ENCODE assay signal across 8 mouse cellular contexts in genomic region chr11:120825289-120825863, GRCm38 (mm10). TPM values are rescaled to one million over a fixed set of nuclear protein-coding genes. Genes with fewer than 3 reads are reported as not detected.
DNase-seq lines count a peak whose midpoint lies in the region.

No protein-coding gene starts in this region.

- peak overlapping the region; percentile 32 for H3K27ac ChIP-seq in macrophage

- peak; percentile 22 to 35 for DNase-seq in kidney, postnatal 4 days
- DNase-seq in kidney, adult 18-20 months = no peak
- peak; percentile 56 to 65 for DNase-seq in cerebellum, postnatal 14 days
- peak; percentile 26 to 39 for DNase-seq in heart, postnatal 10 days
- no peak for DNase-seq in right cerebral cortex, postnatal 14 days
- no peak for DNase-seq in gastrocnemius, adult 8-10 months (ENCODE audit: low spot score in 2 of 2)
- DNase-seq in right cerebral cortex, postnatal 36 days (ENCODE audit: low spot score in 2 of 2) = no peak

- 71% methylated on average over 4 of the region's 4 CpGs for WGBS in macrophage (ENCODE audit: missing documents)

- intact Hi-C loops in heart, postnatal 10 days (cut with DNase I) = no loop called here

- H3K36me3 ChIP-seq in macrophage (ENCODE audit: inconsistent target) = no peaks in the 10 kb centered on the region; the same call in 1 of the 2 replicates

- peak overlapping the region; percentile 20; the same call in 1 of the 2 replicates for H3K4me3 ChIP-seq in macrophage (ENCODE audit: inconsistent target)

- H3K79me2 ChIP-seq in macrophage (ENCODE audit: inconsistent target) = peaks cover 31% of the 10 kb centered on the region

RNA-seq across cellular contexts. Expression of gene Fasn, which starts 1.0 kb away (rescaled TPM):
- total RNA-seq in heart, postnatal 10 days (2021) = 10 to 100 TPM; 27.4 to 33.8 TPM
- 10 to 100 TPM; 11.8 to 59.6 (median 33.3) TPM for total RNA-seq in macrophage (2018; cell fraction: chromatin; rRNA removed)
- total RNA-seq in macrophage (2018; cell fraction: cytosol; rRNA removed) = 10 to 100 TPM in 24 of 26 experiments, 1 to 10 TPM in 2; 8.4 to 36.1 (median 21.4) TPM
- 100 to 1,000 TPM in 1 of 26 experiments, 10 to 100 TPM in 24, 1 to 10 TPM in 1; 8.1 to 116 (median 20.2) TPM for total RNA-seq in macrophage (2018; cell fraction: nucleus; rRNA removed)
- 20.8 to 45.3 TPM (median 23.6 TPM) in 3 replicates for polyA plus RNA-seq in macrophage (2018)
- 10 to 100 TPM in 2 of 4 experiments, 1 to 10 TPM in 2; 8.4 to 12.2 (median 9.4) TPM for total RNA-seq in gastrocnemius, adult 8-10 months (2022)

RNA-seq across cellular contexts. Expression of gene Dus1l, which starts 29.2 kb away (rescaled TPM):
- total RNA-seq in heart, postnatal 10 days (2021) = 10 to 100 TPM; 33.1 to 34.8 TPM
- total RNA-seq in macrophage (2018; cell fraction: chromatin; rRNA removed) = 10 to 100 TPM; 15.6 to 84.1 (median 48.7) TPM
- 10 to 100 TPM; 21.2 to 37.4 (median 31.3) TPM for total RNA-seq in macrophage (2018; cell fraction: cytosol; rRNA removed)
- total RNA-seq in macrophage (2018; cell fraction: nucleus; rRNA removed) = 10 to 100 TPM; 12.8 to 57.1 (median 31.4) TPM
- 17.1 to 33.6 TPM (median 26.6 TPM) in 3 replicates for polyA plus RNA-seq in macrophage (2018)
- total RNA-seq in gastrocnemius, adult 8-10 months (2022) = 10 to 100 TPM; 29.0 to 36.8 (median 35.0) TPM

RNA-seq across cellular contexts. Expression of gene Gps1, which starts 41.3 kb away (rescaled TPM):
- 10 to 100 TPM; 61.7 to 69.1 TPM for total RNA-seq in heart, postnatal 10 days (2021)
- 10 to 100 TPM; 22.2 to 70.2 (median 44.4) TPM for total RNA-seq in macrophage (2018; cell fraction: chromatin; rRNA removed)
- 10 to 100 TPM; 31.5 to 47.0 (median 40.8) TPM for total RNA-seq in macrophage (2018; cell fraction: cytosol; rRNA removed)
- total RNA-seq in macrophage (2018; cell fraction: nucleus; rRNA removed) = 10 to 100 TPM; 21.3 to 85.8 (median 33.8) TPM
- 31.8 to 85.4 TPM (median 49.9 TPM) in 3 replicates for polyA plus RNA-seq in macrophage (2018)
- total RNA-seq in gastrocnemius, adult 8-10 months (2022) = 10 to 100 TPM; 65.4 to 71.6 (median 69.3) TPM

RNA-seq across cellular contexts. Expression of gene Rfng, which starts 41.4 kb away (rescaled TPM):
- 10 to 100 TPM; 12.2 to 12.5 TPM for total RNA-seq in heart, postnatal 10 days (2021)
- total RNA-seq in macrophage (2018; cell fraction: chromatin; rRNA removed) = 10 to 100 TPM in 8 of 26 experiments, 1 to 10 TPM in 18; 2.1 to 20.3 (median 7.0) TPM
- total RNA-seq in macrophage (2018; cell fraction: cytosol; rRNA removed) = 10 to 100 TPM in 23 of 26 experiments, 1 to 10 TPM in 3; 8.8 to 18.0 (median 11.9) TPM
- 10 to 100 TPM in 14 of 26 experiments, 1 to 10 TPM in 12; 4.2 to 24.9 (median 11.3) TPM for total RNA-seq in macrophage (2018; cell fraction: nucleus; rRNA removed)
- 12.9 to 16.2 TPM (median 15.6 TPM) in 3 replicates for polyA plus RNA-seq in macrophage (2018)
- 10 to 100 TPM; 10.8 to 13.6 (median 13.1) TPM for total RNA-seq in gastrocnemius, adult 8-10 months (2022)

Comparison
In these comparisons a context has a peak if more than half of its experiments do, and no peak if none do; other contexts are left out.
1. DNase-seq: peak in kidney, postnatal 4 days (2 of 2), cerebellum, postnatal 14 days (2 of 2) and heart, postnatal 10 days (2 of 2); none in kidney, adult 18-20 months (single experiment), right cerebral cortex, postnatal 14 days (single experiment), gastrocnemius, adult 8-10 months (0 of 2) and right cerebral cortex, postnatal 36 days (0 of 2).